Mouse (Mus musculus): ENCODE results near the gene Ctdnep1.
"Not testable (repeated sequence)": the region's sequence is repeated elsewhere in the genome, so short reads cannot be mapped to it uniquely, and the experiment has no call there.

The Ctdnep1 gene

GRCm38 (mm10) chr11:69950807-69951459 lies 30.0 kb upstream of the Ctdnep1 start:
- no peak for DNase-seq

DNA sequence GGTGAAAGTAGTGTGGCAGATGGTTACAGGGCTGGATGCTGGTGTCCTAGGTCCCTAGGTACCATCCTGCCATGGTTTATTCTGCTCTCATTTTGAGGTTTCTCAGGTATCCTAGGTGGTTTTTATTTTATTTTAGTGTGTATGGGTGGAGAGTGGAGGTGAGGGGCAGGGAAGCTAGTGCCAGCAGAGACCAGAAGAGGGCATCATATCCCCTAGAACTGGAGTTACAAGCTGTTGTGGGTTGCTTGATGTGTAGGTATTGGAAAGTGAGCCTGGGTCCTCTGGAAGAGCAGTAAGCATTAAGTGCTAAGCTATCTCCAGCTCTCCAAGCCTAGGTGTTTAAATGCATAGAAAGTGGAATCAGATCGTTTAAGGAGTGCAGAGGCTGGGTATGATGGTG lies 28.7 kb upstream of the Ctdnep1 start:
- no peak for DNase-seq

DNA sequence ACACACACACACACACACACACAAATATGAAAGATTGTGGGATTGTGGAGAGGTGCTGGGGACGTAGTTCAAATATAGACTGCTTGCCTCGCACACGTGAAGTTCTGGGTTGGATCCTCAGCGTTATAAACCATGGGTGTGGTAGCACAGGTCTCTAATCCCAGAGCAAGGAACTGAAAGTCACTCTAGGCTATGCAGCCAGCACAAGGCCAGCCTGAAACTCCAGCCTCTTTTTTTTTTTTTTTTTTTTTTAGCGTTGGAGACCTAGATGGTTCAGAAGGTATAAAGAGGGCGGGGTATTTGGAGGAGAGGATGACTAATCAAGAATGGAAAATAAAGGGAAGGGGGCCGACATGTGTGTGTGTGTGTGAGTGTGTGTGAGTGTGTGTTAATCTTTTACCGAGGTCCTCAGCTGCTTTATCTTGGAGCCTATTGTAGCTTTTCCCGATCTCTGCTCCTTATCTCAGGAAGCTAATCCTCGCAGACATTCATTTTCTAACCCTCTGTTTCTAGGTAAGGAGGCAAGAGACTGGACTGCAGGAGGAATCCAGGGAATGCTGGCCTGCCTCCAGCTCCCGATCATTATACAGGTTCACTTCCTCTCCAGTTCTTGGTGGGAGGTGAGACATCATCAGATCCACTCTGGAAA lies 27.6 kb upstream of the Ctdnep1 start:
- no peak for DNase-seq

DNA sequence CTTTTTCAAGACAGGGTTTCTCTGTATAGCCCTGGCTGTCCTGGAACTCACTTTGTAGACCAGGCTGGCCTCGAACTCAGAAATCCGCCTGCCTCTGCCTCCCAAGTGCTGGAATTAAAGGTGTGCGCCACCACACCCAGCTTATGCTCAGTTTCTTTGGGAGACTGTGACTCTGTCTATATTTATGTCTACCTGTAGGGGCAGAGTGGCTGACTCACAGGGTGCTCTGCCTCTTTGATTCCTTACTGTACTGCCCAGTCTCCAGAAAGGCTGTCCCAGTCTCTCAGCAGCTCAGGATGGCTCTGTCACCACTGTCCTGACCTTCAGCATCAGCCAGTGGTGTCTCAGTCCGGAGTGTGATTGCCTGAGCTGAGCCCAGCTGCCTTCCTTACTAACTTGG lies 25.3 kb upstream of the Ctdnep1 start:
- not testable (repeated sequence) for DNase-seq

- no peak for DNase-seq
Observed at GRCm38 (mm10) chr11:69956218-69956617, 24.7 kb upstream of the Ctdnep1 start.

- DNase-seq = no peak
Observed at GRCm38 (mm10) chr11:69960616-69961015, 20.3 kb upstream of the Ctdnep1 start.

GRCm38 (mm10) chr11:69961841-69962240 lies 19.1 kb upstream of the Ctdnep1 start:
- no peak for DNase-seq

DNA sequence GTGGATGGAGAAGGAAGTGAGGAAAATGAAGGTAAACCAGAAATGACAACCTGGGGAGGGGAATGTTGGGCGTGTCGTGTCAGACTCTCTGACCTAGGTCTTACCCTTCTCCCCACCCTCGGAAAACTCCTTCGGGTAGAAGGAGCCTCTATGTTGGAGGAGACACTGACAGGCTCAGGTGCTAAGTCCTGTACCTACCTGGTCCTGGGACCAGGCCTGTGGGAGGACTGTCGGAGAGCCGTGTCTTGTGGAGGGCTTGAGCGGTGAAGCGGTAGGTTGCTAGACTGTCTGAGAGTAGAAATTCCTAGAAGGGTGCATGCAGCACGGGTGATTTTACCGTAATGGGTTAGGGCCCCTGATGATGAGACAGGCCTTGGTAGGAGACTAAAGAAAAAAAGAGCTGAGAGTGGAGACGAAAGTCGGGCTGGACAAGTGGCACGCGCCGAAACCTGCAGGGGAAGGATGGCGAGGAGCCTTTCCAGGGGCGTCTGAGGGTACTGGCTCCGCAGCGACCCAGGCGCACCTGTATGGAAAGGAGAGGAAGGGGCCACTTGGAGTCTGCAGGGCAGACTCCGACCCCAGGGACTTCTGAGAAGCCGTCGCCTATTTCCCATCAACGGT lies 16.2 kb upstream of the Ctdnep1 start, which contains the start of gene Cldn7:
Cldn7 (plus strand) TSS at position 130 of the 621 bp plus-strand sequence.
- no peak for DNase-seq

- no peak for DNase-seq
Observed at GRCm38 (mm10) chr11:69965271-69966005, 15.5 kb upstream of the Ctdnep1 start.

GRCm38 (mm10) chr11:69966006-69966859 lies 14.7 kb upstream of the Ctdnep1 start:
- DNase-seq = peak; percentile 36 to 44

DNA sequence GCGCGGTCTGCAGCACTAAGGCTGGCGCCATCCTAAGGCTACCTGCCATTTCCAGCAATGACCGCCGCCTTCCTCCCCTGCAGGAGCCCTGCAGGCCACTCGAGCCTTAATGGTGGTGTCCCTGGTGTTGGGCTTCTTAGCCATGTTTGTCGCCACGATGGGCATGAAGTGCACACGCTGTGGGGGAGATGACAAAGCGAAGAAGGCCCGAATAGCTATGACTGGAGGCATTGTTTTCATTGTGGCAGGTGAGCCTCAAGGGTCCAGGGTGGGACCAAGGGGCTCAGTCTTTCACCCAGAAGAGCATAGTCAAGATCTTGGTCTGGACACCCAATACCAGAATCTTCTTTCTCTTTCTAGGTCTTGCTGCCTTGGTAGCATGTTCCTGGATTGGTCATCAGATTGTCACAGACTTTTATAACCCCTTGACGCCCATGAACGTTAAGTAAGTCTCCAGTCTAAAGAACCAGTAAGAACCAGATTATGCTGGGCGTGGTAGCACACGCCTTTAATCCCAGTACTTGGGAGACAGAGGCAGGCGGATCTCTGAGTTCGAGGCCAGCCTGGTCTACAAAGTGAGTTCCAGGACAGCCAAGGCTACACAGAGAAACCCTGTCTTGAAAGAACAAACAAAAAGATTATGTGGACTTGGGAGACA lies 14.0 kb upstream of the Ctdnep1 start:
- DNase-seq = no peak

GRCm38 (mm10) chr11:69968793-69969192 lies 12.2 kb upstream of the Ctdnep1 start:
- no peak for DNase-seq

DNA sequence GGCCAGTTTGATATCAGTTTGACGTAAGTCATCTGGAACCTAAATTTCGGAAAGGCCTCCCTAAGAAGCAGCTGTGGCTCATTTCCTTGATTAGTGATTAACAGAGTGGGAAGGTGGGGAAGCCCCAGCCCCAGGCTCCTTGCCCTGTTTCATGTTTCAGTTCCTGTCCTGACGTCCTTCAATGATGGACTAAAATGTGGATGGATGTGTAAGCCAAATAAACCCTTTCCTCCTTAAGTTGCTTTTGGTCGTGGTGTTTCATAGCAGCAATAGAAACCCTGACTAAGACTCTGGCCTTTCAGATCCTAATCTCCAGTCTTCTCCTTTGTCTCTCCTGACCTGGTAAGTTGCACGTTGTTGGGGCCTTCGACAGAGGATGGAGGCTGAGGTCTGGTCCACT lies 10.7 kb upstream of the Ctdnep1 start:
- no peak for DNase-seq

GRCm38 (mm10) chr11:69970775-69971174 lies 10.2 kb upstream of the Ctdnep1 start:
- DNase-seq = no peak

- no peak for DNase-seq
Observed at GRCm38 (mm10) chr11:69974907-69975306, 6.0 kb upstream of the Ctdnep1 start.

DNA sequence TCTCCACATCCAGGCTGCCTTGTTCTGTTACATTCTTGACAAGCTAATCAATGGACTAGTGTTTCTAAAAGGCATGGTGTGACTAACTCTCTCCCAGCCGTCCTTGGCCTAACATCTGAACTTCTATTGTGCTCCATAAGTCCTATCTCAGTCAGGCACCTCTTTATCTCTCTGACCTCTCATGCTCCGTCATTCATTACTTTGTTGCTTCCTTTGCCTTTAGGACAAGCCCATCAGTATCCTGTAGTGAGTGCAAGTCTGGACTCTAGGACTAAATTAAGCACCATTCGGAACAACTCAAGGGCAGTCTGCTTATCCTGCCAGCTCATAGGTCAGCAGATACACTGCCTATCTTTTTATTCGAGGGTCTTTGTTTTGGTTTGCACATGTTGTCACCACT lies 4.7 kb upstream of the Ctdnep1 start:
- DNase-seq = no peak

DNA sequence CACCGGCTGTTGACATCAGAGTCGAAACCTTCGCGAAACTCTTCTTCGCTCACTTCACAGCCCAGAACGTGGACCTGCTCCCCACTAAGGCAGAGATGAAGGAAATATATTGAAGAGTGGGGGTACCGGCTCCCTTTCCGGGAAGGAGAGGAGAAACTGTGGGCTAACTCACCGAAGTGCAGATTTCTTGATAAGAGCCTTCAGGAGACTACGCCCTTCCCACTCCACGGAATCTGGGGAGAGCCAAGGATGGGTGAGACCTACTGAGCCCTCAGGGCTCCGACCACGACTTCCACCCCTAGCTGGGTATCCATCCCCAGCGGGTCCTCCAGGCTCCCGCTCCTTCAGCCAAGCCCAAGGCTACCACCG lies 1.1 kb upstream of the Ctdnep1 start:
- DNase-seq = no peak

GRCm38 (mm10) chr11:69980196-69981140 lies 488 bp upstream of the Ctdnep1 start:
- peak; percentile 99 for DNase-seq

DNA sequence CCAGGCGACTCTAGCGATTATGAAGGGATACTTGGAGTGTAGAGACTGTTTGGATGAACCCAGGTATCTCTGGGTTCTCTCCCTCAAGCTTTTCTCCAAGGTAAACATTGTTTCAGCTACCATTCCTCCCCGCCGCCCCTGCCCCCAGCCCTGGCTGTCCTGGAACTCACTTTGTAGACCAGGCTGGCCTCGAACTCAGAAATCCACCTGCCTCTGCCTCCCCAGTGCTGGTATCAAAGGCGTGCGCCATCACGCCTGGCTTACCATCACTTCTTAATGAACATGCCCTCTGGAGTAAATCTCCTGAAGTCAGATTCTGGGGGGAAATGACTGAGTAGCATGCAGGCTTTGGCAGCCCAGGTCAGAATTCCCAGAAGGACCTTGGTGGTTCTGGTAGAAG lies 1.3 kb downstream of the Ctdnep1 start, which contains the start of gene Elp5:
Elp5 (minus strand) TSS at position 293 of the 400 bp plus-strand sequence.
- no peak for DNase-seq

DNA sequence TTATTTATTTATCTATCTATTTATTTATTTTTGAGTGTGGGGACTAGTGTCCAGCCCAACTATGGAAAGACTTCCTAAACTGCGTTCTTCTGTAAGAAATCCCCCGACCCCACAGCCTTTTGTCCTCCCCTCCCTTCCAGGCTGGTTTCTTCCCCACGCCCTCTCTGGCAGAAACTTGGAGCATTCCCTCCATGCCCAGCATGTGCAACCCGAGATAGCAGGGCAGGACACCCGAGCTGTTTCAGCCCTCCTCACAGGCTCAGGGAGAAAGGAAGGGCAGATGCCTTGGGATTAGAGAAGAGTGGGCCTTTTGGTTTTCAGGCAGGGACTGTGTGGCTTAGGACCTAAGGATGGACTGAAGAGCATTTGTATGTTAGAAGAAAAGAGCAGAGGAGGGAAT lies 1.9 kb downstream of the Ctdnep1 start:
- no peak for DNase-seq

DNA sequence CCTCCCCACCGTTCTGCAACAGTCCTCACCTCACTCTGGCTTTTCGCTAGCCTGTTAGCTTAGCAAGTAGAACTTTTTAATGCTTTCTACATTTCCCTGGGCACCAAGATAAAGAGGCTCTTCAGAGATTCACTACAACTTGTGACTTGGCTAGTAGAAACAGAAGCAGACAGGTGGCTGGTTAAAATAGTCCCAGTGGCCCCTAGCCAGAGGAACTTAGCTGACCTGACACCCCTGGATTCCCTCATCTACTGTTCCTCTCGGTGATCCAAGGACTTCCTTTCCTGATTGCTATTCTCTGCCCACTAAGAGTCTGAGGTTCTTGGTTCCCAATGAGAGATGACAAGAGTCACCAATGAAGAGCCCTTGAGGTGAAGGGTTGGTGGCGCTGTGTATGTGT lies 2.4 kb downstream of the Ctdnep1 start:
- no peak for DNase-seq

All from cerebellum, postnatal 10 days (tissue).